Mouse (Mus musculus): ENCODE data around the gene Olfr785.
"Not testable (repeated sequence)": the region's sequence is repeated elsewhere in the genome, so short reads cannot be mapped to it uniquely, and the experiment has no call there.

The Olfr785 gene

GRCm38 (mm10) chr10:129405126-129405525, at the start of gene Olfr785:
Gene Olfr785, plus strand, starts transcription at chr10:129405426.
- no peak for DNase-seq (ENCODE audit: low spot score in 2 of 2)

DNA sequence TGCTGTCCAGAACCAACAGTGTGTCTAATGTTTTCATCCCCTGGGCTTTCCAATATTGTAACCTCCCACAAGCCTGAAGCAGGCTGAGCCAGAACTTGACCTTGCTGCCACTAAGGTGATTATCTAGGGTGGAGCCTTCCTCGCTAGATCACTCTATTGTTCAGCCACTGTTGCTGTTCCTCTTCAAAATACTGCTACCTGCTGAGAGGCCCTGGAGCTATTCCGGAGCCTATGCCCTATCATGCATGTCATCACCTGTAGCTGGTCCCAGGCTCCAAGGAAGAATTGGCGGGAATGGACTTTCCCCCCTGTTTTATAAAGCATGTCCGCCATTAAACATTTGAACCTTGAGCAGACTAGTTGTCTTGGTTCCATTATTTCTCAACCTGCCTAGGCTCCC, 48.7 kb upstream of the Olfr785 start:
- DNase-seq (ENCODE audit: low spot score in 2 of 2) = not testable (repeated sequence)

DNA sequence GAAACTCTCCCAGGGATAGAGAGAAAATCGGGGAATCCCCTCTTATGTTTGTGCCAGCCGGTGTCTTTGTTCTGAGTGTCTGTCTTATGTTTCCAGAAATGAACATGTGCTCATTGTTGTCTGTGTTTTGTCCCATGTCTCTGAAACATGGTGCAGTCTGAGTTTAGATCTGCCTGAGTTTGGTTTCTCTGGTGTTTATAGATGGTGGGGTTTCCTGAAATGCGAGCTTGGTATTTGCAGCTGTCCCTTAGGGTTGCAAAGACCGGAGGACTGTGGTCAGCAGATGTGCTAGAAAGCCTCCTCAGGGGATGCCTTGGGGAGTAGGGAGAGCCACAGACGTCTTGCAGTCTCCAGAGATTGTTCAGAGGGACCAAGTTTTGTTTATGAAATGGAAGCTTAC, 47.9 kb upstream of the Olfr785 start:
- no peak for DNase-seq (ENCODE audit: low spot score in 2 of 2)

GRCm38 (mm10) chr10:129374051-129374450, 31.2 kb upstream of the Olfr785 start:
- not testable (repeated sequence) for DNase-seq (ENCODE audit: low spot score in 2 of 2)

DNA sequence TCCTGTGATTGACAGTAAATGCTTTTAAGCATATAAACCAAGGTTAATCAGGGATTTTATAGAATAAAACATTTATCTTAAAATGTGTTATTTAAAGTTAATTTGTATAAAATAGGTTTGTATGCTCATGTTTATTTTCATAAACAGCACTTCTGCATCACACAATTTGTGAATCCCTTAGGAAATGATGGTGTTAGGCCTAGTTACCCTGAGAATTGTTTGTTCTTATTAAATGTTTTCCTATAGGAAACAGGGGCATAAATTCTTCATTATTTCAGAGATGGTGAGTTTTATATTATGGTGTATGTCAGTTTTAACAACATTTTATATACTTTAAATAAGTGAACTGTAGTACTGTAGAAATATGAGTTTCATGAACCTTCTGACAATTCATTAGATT, 21.4 kb upstream of the Olfr785 start, which contains the start of gene Olfr784:
Olfr784 (plus strand) TSS at position 301 of the 400 bp plus-strand sequence.
- no peak for DNase-seq (ENCODE audit: low spot score in 2 of 2)

DNA sequence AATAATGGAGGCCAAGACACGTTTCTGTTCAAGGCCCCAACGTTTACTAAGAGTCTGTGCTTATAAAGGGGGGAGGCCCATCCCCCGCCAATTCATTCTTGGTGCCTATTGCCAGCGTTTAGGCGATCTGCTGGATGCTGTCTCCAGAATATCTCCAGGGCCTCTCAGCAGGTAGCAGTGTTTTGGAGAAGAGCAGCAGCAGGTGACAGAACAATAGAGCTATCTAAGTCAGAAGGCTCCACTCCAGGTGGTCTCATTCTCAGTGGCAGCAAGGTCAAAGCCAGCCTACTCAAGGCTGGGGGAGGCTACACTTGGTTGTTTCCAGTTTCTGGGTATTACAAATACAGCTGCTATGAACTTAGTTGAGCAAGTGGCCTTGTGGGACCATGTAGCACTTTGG, 4.3 kb upstream of the Olfr785 start:
- no peak for DNase-seq (ENCODE audit: low spot score in 2 of 2)

DNA sequence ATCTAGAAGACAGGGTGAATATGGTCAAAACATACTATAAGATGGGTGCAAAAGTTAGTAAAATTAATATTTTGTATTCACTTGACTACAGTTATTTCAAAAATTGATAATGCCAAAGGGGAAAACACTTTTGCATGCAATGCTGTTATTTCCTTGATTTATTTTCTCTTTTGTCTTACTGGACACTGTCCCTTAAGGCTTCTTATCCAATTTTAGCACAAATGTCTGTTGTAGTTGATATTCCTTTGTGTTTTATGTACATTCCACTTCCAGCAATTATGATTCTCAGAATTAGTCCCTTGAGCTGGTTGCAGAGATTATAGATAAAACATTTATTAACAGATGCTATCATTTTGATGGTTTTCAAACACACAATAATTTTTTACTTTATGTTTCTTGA, 21.8 kb downstream of the Olfr785 start, which contains the start of gene Olfr786:
Olfr786 (plus strand) TSS at position 301 of the 400 bp plus-strand sequence.
- DNase-seq (ENCODE audit: low spot score in 2 of 2) = no peak

Measured in right cerebral cortex, adult 2 months (tissue).